Comparison of ENCODE assay signal across 25 mouse cellular contexts in the genomic region with DNA sequence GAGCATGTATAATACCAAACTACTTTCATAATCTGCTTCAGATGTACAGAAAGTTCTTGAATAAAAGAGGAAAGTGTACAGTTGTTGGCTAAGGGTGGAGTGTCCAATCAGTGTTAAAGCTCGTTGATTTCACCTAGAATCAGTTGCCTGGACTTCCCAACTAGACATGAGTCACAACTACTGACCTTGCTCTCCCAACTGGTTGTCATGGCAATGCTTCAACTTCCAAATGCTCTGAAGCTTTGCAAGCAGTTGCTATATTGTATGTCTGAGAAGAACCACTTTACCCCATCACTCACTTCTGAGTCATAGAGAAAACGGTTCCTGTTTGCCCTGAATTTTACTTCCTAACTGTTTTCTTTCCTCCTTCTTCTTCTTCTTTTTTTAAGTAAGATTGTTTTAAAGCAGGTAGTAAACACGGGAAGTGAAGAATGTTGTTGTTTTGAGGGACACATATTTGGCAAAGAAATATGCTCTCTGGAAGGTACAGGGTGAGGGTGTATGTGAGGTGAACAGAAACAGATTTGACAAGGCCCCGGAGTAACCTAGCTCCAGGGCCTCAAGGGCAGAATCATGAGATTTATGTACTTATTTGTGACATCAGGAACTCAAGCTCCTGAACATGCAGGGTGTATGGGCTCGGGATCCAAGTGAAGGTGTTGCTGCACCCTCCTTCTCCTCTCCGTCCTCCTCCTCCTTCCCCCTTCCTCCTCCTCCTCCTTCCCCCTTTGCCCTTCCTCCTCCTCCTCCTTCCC. TPM values are rescaled to one million over a fixed set of nuclear protein-coding genes. Genes with fewer than 3 reads are reported as not detected.
DNase-seq lines count a peak whose midpoint lies in the region; ATAC-seq and TF ChIP-seq lines count a peak whose summit lies in the region.
"Had no signal": no experiment of that assay in that cellular context is flagged by ENCODE, and none has a peak within 500 bp of the region (broad histone marks: within the 10 kb centered on the region; RNA-seq: fewer than 3 reads in every experiment).

No protein-coding gene starts in this region.

- no peak for TF ChIP-seq CTCF in Patski (IDR thresholded peaks at IDR 0.05)
- no peak for TF ChIP-seq CTCF in thymus, adult 2 months (IDR thresholded peaks at IDR 0.05; ENCODE audit: borderline replicate concordance, control insufficient read depth, extremely low read depth, insufficient read depth, low read length, poor library complexity)
- no peak for TF ChIP-seq CTCF in liver, postnatal 0 days (IDR thresholded peaks at IDR 0.05; ENCODE audit: low read depth)

- H3K27me3 ChIP-seq in Patski = no peaks in the 10 kb centered on the region
- H3K27me3 ChIP-seq in thymus, adult 2 months (ENCODE audit: control insufficient read depth, insufficient read depth, low read length) = no peaks in the 10 kb centered on the region
- no peaks in the 10 kb centered on the region for H3K27me3 ChIP-seq in liver, postnatal 0 days (ENCODE audit: insufficient read depth, low read length)
- H3K27me3 ChIP-seq: CH12.LX; heart, embryonic 13.5 days; liver, embryonic 15.5 days; midbrain, embryonic 12.5 days had no signal

- CTCF ChIA-PET in Patski (lab: Charles Lee) = interaction anchor here (1.3 to 2.2 kb wide), 2 partner anchors 231 to 278 kb away, joined by 3 to 6 read pairs; no protein-coding TSS in a partner anchor

- no peak overlapping the region for H3K9ac ChIP-seq in liver, postnatal 0 days (replicated peaks)
- H3K9ac ChIP-seq: forebrain, postnatal 0 days; heart, embryonic 13.5 days; limb, embryonic 15.5 days; liver, embryonic 15.5 days; midbrain, embryonic 12.5 days had no signal

- no peaks in the 10 kb centered on the region for H3K9me3 ChIP-seq in liver, postnatal 0 days (ENCODE audit: low read length)
- H3K9me3 ChIP-seq: embryonic facial prominence, embryonic 10.5 days; heart, embryonic 13.5 days; limb, embryonic 15.5 days; liver, embryonic 15.5 days; midbrain, embryonic 12.5 days had no signal

- peak; percentile 73 for DNase-seq in adrenal gland, adult 2 months
- DNase-seq in adrenal gland, postnatal 25 days = no peak
- DNase-seq in 3134 (ENCODE audit: extremely low read depth, insufficient read length, low spot score) (peak; percentile 32), Patski (ENCODE audit: low read depth, low spot score) (peak; percentile 37)
- peak; percentile 49 for DNase-seq in brain, adult 2 months (ENCODE audit: low read depth, low spot score)
- no peak for DNase-seq in thymus, adult 2 months
- DNase-seq in spleen, postnatal 4 days (ENCODE audit: low spot score in 2 of 2) = no peak
- no peak for DNase-seq in liver, postnatal 0 days
- DNase-seq: B cell, adult 2 months; cerebellum, adult 11 months; cerebellum, postnatal 10 days; forebrain, postnatal 0 days; heart, postnatal 14 days; thymus, postnatal 14 days had no signal

- in situ Hi-C loops in Patski (cut with MboI; ENCODE audit: low pct_unique_long_range_greater_than_20kb) = no loop called here

- H3K27ac ChIP-seq in thymus, adult 2 months (ENCODE audit: control insufficient read depth, insufficient read depth, low read length) = no peak overlapping the region
- no peak overlapping the region for H3K27ac ChIP-seq in liver, postnatal 0 days (ENCODE audit: low read depth)
- H3K27ac ChIP-seq: embryonic facial prominence, embryonic 10.5 days; heart, embryonic 13.5 days; left cerebral cortex, adult 2 months; limb, embryonic 15.5 days; liver, embryonic 15.5 days; midbrain, embryonic 12.5 days; stomach, postnatal 0 days had no signal

- POLR2A ChIA-PET in Patski (lab: Charles Lee) = interaction anchor here (0.6 kb wide), 1 partner anchor 122 kb away, joined by 3 read pairs; no protein-coding TSS in a partner anchor

- 37% methylated on average over 6 of the region's 6 CpGs for whole genome bisulfite sequencing in thymus, adult 2 months
- WGBS in liver, postnatal 0 days (ENCODE audit: insufficient replicate concordance) = 55% methylated on average over 6 of the region's 6 CpGs

- no peaks in the 10 kb centered on the region for H3K4me1 ChIP-seq in thymus, adult 2 months (replicated peaks; ENCODE audit: control insufficient read depth, insufficient read depth, low read length)
- H3K4me1 ChIP-seq in liver, postnatal 0 days (ENCODE audit: insufficient read depth) = no peaks in the 10 kb centered on the region
- H3K4me1 ChIP-seq: heart, embryonic 13.5 days; liver, embryonic 15.5 days; midbrain, embryonic 12.5 days had no signal

- no peaks in the 10 kb centered on the region for H3K36me3 ChIP-seq in thymus, adult 2 months (ENCODE audit: control insufficient read depth, insufficient read depth, low read length)
- no peaks in the 10 kb centered on the region for H3K36me3 ChIP-seq in liver, postnatal 0 days (replicated peaks; ENCODE audit: insufficient read depth, low read length)
- H3K36me3 ChIP-seq: embryonic facial prominence, embryonic 10.5 days; G1E; heart, embryonic 13.5 days; limb, embryonic 15.5 days; liver, embryonic 15.5 days; midbrain, embryonic 12.5 days had no signal

- peak; percentile 57 for ATAC-seq in Patski
- ATAC-seq in liver, postnatal 0 days = no peak
- ATAC-seq: forebrain, postnatal 0 days; intestine, postnatal 0 days had no signal

- no peak overlapping the region for H3K4me3 ChIP-seq in thymus, adult 2 months (ENCODE audit: control insufficient read depth, insufficient read depth, low read length)
- no peak overlapping the region for H3K4me3 ChIP-seq in liver, postnatal 0 days (ENCODE audit: low read depth, low read length)
- H3K4me3 ChIP-seq: embryonic facial prominence, embryonic 10.5 days; heart, embryonic 13.5 days; left cerebral cortex, adult 2 months; limb, embryonic 15.5 days; liver, embryonic 15.5 days; midbrain, embryonic 12.5 days had no signal

- TF ChIP-seq EP300 in liver, postnatal 0 days (IDR thresholded peaks at IDR 0.05; ENCODE audit: low read depth) = no peak

- no peak overlapping the region for H3K4me2 ChIP-seq in liver, postnatal 0 days (ENCODE audit: low read depth, low read length)
- H3K4me2 ChIP-seq: heart, embryonic 13.5 days; limb, embryonic 15.5 days; liver, embryonic 15.5 days; midbrain, embryonic 12.5 days had no signal

- TF ChIP-seq POLR2A in thymus, adult 2 months (IDR thresholded peaks at IDR 0.05; ENCODE audit: control insufficient read depth, extremely low read depth, insufficient read depth, low read length, poor library complexity) = no peak

RNA-seq across cellular contexts. Expression of gene Pappa2, which starts 32.1 kb away (rescaled TPM):
- under 1 TPM; 0.35 to 0.66 TPM for total RNA-seq in adrenal gland, adult 2 months (2021)
- 0.04 and 0.16 TPM in 2 replicates for polyA plus RNA-seq in adrenal gland, adult 2 months (2012; rRNA removed)
- 0.06 TPM in 1 of 2 replicates, not detected in the other for total RNA-seq in adrenal gland, postnatal 25 days (2021)
- 0.05 TPM for polyA plus RNA-seq in Patski (2021)
- 0.62 and 0.73 TPM in 2 replicates for polyA plus RNA-seq in thymus, adult 2 months (2012; rRNA removed)
- 0.01 TPM in 1 of 2 replicates, not detected in the other for polyA plus RNA-seq in liver, postnatal 0 days (2015; fragmentation: Nextera tagmentation; extraction: Ambion mirVana)
- total RNA-seq: megakaryocyte, adult 5-6 weeks had no signal
- polyA plus RNA-seq: G1E had no signal

Comparison
In these comparisons a context has a peak if more than half of its experiments do, and no peak if none do; other contexts are left out.
1. DNase-seq: peak in adrenal gland, adult 2 months (single experiment), 3134 (single experiment), Patski (single experiment) and brain, adult 2 months (single experiment); none in adrenal gland, postnatal 25 days (single experiment), thymus, adult 2 months (single experiment), spleen, postnatal 4 days (0 of 2) and liver, postnatal 0 days (single experiment).